Mouse (Mus musculus): Measurements from ENCODE around the gene Vmn2r25. TPM values are rescaled to one million over a fixed set of nuclear protein-coding genes. Genes with fewer than 3 reads are reported as not detected.
"Not testable (repeated sequence)": the region's sequence is repeated elsewhere in the genome, so short reads cannot be mapped to it uniquely, and the experiment has no call there.

Gene Vmn2r25
- polyA plus RNA-seq (2016; fragmentation: Nextera tagmentation; extraction: Ambion mirVana): not detected in 2 replicates

DNA sequence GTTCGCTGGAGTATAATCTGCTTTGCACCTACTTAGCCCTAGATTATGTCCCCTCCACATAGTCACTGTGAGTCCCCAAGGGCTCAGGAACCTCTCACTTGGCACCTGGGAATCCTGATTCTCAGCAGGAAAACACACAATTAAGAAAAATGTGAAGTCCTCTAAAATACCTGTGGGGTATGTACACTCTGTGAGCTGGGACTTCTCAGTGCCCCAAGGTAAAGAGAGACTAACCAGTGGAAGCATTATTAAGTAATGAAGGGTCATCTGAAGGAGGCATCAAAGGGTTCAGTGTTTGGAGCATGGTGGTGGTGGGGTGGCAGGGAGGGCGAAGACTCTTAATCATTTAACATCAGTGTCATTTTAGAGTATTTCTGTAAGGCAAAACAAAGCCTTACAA is at the start of gene Vmn2r25:
Vmn2r25 (minus strand) TSS at position 101 of the 400 bp plus-strand sequence.
- H3K27ac ChIP-seq; H3K4me1 ChIP-seq; H3K9me3 ChIP-seq (replicated peaks); H3K4me3 ChIP-seq; H3K36me3 ChIP-seq; H3K27me3 ChIP-seq (ENCODE audit: low read depth, poor library complexity, severe bottlenecking); DNase-seq (ENCODE audit: low spot score): not testable (repeated sequence)
- WGBS: 88% methylated on average over 2 of the region's 2 CpGs

DNA sequence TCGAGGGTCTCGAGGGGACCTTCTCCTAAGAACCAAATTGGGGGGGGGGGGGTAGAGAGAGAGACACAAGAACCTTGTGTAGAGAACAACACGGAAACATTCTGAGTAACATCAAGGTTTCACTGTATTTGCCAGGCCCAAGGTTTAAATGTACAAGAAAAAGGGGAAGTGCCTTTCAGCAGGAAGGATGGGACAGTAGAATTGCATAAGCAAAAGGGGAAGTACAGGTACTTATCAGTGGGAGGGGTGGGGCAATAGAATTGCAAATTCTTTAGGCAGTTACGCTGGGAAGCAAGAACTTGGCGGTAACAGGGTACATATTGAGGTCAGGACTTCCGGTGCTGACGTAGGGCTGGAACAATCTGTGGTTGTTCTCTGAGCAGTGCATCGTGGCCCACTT is 33.3 kb downstream of the Vmn2r25 start:
- H3K4me3 ChIP-seq: no peak overlapping the region
- H3K27me3 ChIP-seq (ENCODE audit: low read depth, poor library complexity, severe bottlenecking): no peaks in the 10 kb centered on the region
- no peaks in the 10 kb centered on the region for H3K36me3 ChIP-seq
- H3K27ac ChIP-seq: no peak overlapping the region
- WGBS: 93% methylated on average over 8 of the region's 8 CpGs
- H3K4me1 ChIP-seq: no peaks in the 10 kb centered on the region
- no peak for DNase-seq (ENCODE audit: low spot score)
- no peaks in the 10 kb centered on the region for H3K9me3 ChIP-seq (replicated peaks)

DNA sequence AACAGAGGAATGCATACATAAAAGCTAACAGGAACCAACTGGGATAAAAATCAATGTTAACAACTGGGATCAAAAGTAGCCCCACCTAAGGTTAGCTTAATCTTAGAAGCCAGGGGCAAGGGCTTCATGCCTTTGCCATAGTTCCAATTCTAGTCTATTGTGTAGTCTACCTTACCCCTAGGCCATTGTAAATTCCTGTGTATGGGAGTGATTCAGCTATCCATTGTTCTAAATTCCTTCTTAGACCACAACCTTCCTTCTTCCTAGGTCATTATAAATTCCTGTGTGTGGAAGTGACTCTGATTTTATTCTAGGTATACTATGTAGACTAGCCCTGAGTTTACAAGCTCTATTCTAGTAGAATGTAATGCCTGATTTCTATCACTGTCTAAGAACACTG is 43.0 kb downstream of the Vmn2r25 start:
- H3K36me3 ChIP-seq; DNase-seq (ENCODE audit: low spot score); H3K4me1 ChIP-seq; H3K27me3 ChIP-seq (ENCODE audit: low read depth, poor library complexity, severe bottlenecking); H3K9me3 ChIP-seq (replicated peaks); H3K4me3 ChIP-seq; H3K27ac ChIP-seq: not testable (repeated sequence)

DNA sequence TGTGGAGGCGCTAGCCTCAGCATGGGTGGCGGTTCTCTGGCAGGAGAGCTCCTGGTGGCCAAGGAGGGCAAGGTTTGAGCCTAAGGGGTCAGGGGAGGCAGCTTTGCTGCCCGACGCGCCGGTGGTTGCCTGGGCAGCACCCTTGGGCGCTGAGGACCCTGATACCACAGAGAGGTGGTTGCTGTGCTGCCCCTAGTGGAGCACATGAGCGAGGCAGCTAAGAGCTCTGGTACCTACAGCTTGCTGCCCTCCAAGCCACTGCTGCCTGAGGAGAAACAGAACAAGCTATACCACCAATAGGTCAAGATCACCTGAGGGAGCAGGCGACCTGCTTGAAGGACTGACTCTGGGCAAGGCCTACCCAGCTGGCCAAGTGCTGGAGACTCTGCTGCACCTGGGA is 59.5 kb downstream of the Vmn2r25 start:
- no peak overlapping the region for H3K4me3 ChIP-seq
- no peak overlapping the region for H3K27ac ChIP-seq
- 45% methylated on average over 9 of the region's 9 CpGs for WGBS
- H3K36me3 ChIP-seq: no peaks in the 10 kb centered on the region
- no peaks in the 10 kb centered on the region for H3K4me1 ChIP-seq
- DNase-seq (ENCODE audit: low spot score): no peak
- H3K9me3 ChIP-seq (replicated peaks): no peaks in the 10 kb centered on the region
- no peaks in the 10 kb centered on the region for H3K27me3 ChIP-seq (ENCODE audit: low read depth, poor library complexity, severe bottlenecking)

DNA sequence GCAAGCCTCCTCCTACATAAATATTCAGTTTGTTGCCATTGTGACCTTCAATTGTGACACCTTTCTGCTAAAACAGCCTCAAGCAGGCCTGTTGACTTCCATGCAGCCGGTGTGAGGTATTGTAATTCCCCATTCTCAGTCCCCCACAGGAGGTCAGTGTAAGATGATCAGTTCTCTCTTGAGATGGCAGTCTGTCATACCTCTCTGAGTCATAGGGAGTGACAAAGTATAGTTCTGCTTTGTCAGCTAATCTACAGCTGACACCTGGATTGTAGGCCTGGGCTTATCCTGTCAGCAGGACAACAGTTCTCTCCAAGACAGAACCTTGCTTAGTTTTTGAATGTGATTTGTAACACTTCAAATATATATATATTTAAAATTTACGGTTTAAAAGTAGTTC is 68.4 kb downstream of the Vmn2r25 start:
- Histone ChIP-seq H3K9me3 (replicated peaks) (no peaks in the 10 kb centered on the region), H3K36me3 (no peaks in the 10 kb centered on the region), H3K27me3 (ENCODE audit: low read depth, poor library complexity, severe bottlenecking) (no peaks in the 10 kb centered on the region), H3K4me1 (no peaks in the 10 kb centered on the region), H3K4me3 (no peak overlapping the region), H3K27ac (no peak overlapping the region)
- DNase-seq (ENCODE audit: low spot score): no peak
- 75% methylated on average over 2 of the region's 2 CpGs for WGBS

DNA sequence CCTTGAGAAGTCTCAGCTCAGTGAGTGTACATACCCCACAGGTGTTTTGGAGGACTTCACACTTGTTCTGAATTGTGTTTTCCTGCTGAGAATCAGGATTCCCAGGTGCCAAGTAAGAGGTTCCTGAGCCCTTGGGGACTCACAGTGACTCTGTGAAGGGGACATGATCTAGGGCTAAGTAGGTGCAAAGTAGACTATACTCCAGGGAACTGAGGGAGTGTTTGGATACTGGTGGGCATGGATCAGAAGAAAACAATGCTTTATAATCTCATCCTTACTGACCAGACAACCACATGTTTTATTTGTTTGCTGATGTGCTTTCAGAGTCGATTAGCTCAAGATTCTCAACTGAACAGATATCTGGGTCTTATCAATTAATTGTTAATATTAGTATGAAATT is 74.7 kb downstream of the Vmn2r25 start, which contains the start of gene Vmn2r24:
Vmn2r24 (plus strand) TSS at position 301 of the 400 bp plus-strand sequence.
- Histone ChIP-seq H3K27ac (no peak within 1 kb of the TSS), H3K4me3 (no peak within 1 kb of the TSS), H3K27me3 (ENCODE audit: low read depth, poor library complexity, severe bottlenecking) (no peaks in the 10 kb centered on the region), H3K4me1 (no peaks in the 10 kb centered on the region), H3K9me3 (replicated peaks) (no peaks in the 10 kb centered on the region), H3K36me3 (no peaks in the 10 kb centered on the region)
- DNase-seq (ENCODE audit: low spot score): no peak
- 87% methylated on average over 1 of the region's 1 CpGs for WGBS

Other genes starting within 250 kb of the Vmn2r25 start
- not detected in 2 replicates for gene Vmn2r22, start 202.7 kb downstream of the Vmn2r25 start, polyA plus RNA-seq (2016; fragmentation: Nextera tagmentation; extraction: Ambion mirVana)
- not detected in 2 replicates for gene Vmn2r23, start 150.8 kb downstream of the Vmn2r25 start, polyA plus RNA-seq (2016; fragmentation: Nextera tagmentation; extraction: Ambion mirVana)
- not detected in 2 replicates for gene Vmn2r24, start 74.6 kb downstream of the Vmn2r25 start, polyA plus RNA-seq (2016; fragmentation: Nextera tagmentation; extraction: Ambion mirVana)
- gene Vmn2r26, start 171.1 kb upstream of the Vmn2r25 start, polyA plus RNA-seq (2016; fragmentation: Nextera tagmentation; extraction: Ambion mirVana): not detected in 2 replicates

Data from limb, embryonic 10.5 days (tissue).